Mouse (Mus musculus) small intestine, adult 2 months (tissue): ENCODE results near the gene Rps27a.

Experiments
- CTCF ChIP-seq: fragments of 200-500 bp; IDR thresholded peaks from 2 replicates; pipeline ENCODE4 v1.5.1; 2012; ENCODE audit warnings: low read depth, mild to moderate bottlenecking, control low read depth, inconsistent platforms, low read length, moderate library complexity, mixed read lengths; ENCODE audit not compliant: insufficient replicate concordance, insufficient read length; ENCODE audit errors: extremely low read depth
- POLR2A ChIP-seq: fragments of 200-500 bp; IDR thresholded peaks from 2 replicates; pipeline ENCODE4 v1.6.1; 2012; ENCODE audit warnings: low read depth, mild to moderate bottlenecking, control low read depth, inconsistent platforms, low read length, moderate library complexity

DNA sequence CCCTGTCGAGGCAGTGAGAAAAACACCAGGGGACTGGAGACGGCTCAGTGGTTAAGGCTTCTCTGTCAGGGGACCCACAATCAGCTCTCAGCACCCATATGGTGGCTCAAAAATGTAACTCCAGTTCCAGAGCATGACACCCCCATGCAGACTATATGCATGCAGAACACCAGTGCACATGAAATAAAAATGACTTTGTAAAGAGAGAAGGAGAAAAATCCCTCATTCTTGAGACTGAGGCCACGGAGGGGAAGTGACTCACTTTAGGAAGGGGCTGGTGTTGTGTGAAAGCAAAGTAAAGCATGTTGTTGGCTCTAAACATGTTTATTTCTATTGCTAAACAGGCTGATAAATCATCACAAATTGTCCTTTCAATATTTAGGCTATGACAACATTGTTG is 13.1 kb upstream of the Rps27a start:
- TF ChIP-seq POLR2A, result no peak
- no peak for TF ChIP-seq CTCF
